Mouse (Mus musculus) embryonic fibroblast, embryonic 13.5 days (primary cell): ENCODE measurements around the gene Liph.

Source experiments
- CTCF ChIP-seq: IDR thresholded peaks from 2 replicates; pipeline ENCODE4 v1.5.1; 2011; ENCODE audit warnings: mild to moderate bottlenecking, control low read depth, low read length, moderate library complexity, borderline replicate concordance; ENCODE audit not compliant: insufficient read depth
- POLR2A ChIP-seq: IDR thresholded peaks from 2 replicates; pipeline ENCODE4 v1.6.1; 2011; ENCODE audit warnings: low read depth, mild to moderate bottlenecking, control low read depth, low read length, moderate library complexity

DNA sequence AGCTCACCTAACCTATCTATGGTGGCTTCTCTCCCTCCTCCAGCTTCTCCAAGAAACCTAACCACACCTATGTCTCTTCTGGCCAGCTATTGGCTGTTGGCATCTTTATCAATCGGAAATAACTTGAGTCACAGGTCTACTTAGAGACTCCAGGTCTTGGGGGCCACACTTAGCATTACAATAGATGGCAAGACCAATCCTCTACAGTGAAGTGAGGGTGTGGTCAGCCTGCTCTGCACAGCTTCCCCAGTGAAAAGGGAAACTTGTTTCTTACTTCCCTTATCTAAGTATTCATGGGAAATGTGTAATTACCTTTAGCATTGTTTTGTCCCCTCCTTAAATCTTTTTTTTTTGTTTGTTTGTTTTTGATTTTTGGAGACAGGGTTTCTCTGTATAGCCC lies 20.1 kb upstream of the Liph start:
- TF ChIP-seq CTCF (no peak), POLR2A (no peak)
